Mouse (Mus musculus) hindbrain, embryonic 14.5 days (tissue): ENCODE measurements around the gene Rasgrf1. TPM values are rescaled to one million over a fixed set of nuclear protein-coding genes. Genes with fewer than 3 reads are reported as not detected.
A peak's percentile ranks its signal among the peaks of the same experiment; 100 is the strongest.

ENCODE experiments used
- ATAC-seq: fragments of 200-750 bp; cut with Nextera tagmentation; 2 replicates; pipeline ENCODE4 v1.8.0; 2017; ENCODE audit warnings: moderate number of reproducible peaks, mild to moderate bottlenecking, moderate TSS enrichment, moderate library complexity; ENCODE audit not compliant: low FRiP score
- DNase-seq: peaks from one replicate; pipeline ENCODE4 v3.0.0-alpha.2; 2015; ENCODE audit warnings: low spot score
- H3K27ac ChIP-seq: fragments of 300-500 bp; sonication (generic); 2 replicates; pipeline ENCODE4 v1.5.1; 2014; ENCODE audit warnings: mild to moderate bottlenecking, moderate library complexity
- H3K27me3 ChIP-seq: fragments of 300-500 bp; sonication (generic); 2 replicates; pipeline ENCODE4 v1.6.1; 2014; ENCODE audit warnings: mild to moderate bottlenecking, low read length, mixed read lengths; ENCODE audit not compliant: control insufficient read depth, insufficient read depth
- H3K36me3 ChIP-seq: fragments of 300-500 bp; sonication (generic); replicated peaks from 2 replicates; pipeline ENCODE4 v1.6.1; 2014; ENCODE audit not compliant: control insufficient read depth, insufficient read depth
- H3K4me1 ChIP-seq: fragments of 300-500 bp; sonication (generic); replicated peaks from 2 replicates; pipeline ENCODE4 v1.6.1; 2014; ENCODE audit warnings: antibody characterized with exemption, low read length, mixed read lengths; ENCODE audit not compliant: control insufficient read depth, insufficient read depth
- H3K4me2 ChIP-seq: fragments of 300-500 bp; sonication (generic); replicated peaks from 2 replicates; pipeline ENCODE4 v1.6.1; 2014; ENCODE audit warnings: mild to moderate bottlenecking, moderate library complexity
- H3K4me3 ChIP-seq: fragments of 300-500 bp; sonication (generic); replicated peaks from 2 replicates; pipeline ENCODE4 v1.5.1; 2014; ENCODE audit warnings: mild to moderate bottlenecking, low read length
- H3K9ac ChIP-seq: fragments of 300-500 bp; sonication (generic); 2 replicates; pipeline ENCODE4 v1.6.1; 2014
- H3K9me3 ChIP-seq: fragments of 300-500 bp; sonication (generic); 2 replicates; pipeline ENCODE4 v1.6.1; 2016; ENCODE audit warnings: low read length; ENCODE audit not compliant: control insufficient read depth
- WGBS: fragments of 180-500 bp; shearing (Covaris S2); extraction: QIAGEN DNeasy Blood & Tissue Kit; methylation state at CpG from one replicate; pipeline ENCODE4 v1.1.7; 2014; 5-methylcytosine and 5-hydroxymethylcytosine counted together
- polyA plus RNA-seq: library from polyadenylated mRNA; unstranded; fragments of >200 nt; fragmentation: Nextera tagmentation; extraction: Ambion mirVana; gene quantifications from 2 replicates; pipeline ENCODE4 v1.2.1, GENCODE M21; 2014

Rasgrf1 gene
- polyA plus RNA-seq, 1 experiment from 2014 or later, result 10.1 TPM

DNA sequence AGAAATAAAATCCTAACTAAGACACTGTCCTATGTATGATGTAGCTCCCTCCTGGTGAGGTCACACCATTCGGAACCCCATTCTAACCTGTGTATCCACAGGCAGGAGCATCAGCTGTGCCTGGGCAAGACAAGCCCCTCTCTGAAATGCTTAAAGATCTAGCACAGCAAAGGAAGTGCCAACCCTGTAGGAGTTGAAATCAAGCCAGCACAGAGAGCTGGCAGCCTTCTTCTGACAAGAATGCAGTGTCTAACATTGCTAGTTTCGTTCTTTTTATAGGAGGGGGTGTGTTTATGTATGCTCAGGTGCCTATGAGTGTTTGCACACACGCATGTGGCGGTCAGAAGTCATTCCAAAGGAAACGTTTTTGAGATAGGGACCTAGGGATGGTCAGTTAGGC lies 34.2 kb upstream of the Rasgrf1 start:
- 64% methylated on average over 5 of the region's 5 CpGs for WGBS
- no peaks in the 10 kb centered on the region for H3K4me1 ChIP-seq
- no peak overlapping the region for H3K4me3 ChIP-seq
- H3K9ac ChIP-seq, result no peak overlapping the region
- no peaks in the 10 kb centered on the region for H3K36me3 ChIP-seq
- ATAC-seq (no peak), DNase-seq (no peak)
- peaks cover 60% of the 10 kb centered on the region for H3K27me3 ChIP-seq
- no peak overlapping the region for H3K27ac ChIP-seq
- H3K4me2 ChIP-seq, result no peak overlapping the region
- peaks cover 14% of the 10 kb centered on the region for H3K9me3 ChIP-seq

DNA sequence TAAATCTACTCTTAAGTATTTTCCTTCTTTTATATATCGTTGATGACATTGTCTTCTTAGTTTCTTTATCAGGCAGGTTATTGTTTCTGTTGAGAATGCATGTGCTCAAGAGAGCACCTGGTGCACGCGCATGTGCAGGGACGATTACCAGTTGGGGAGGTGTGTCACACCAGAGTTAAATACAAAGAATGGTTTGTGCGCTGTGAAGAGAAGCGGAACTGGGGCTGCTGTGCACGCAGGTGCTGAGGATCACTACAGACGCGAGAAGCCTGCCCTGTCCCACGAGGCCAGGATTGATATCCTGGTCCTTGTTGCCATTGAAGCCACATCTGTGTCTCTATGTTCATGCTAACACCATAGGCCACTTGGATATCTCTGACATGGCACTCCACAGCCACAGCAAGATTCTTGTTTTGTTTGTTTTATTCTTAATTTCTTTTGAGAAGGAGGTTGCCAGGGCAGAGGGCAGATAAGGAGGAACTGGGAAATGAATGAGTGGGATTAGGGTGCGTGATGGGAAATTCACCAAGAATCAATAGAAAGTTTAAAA lies 31.2 kb upstream of the Rasgrf1 start:
- DNase-seq, result no peak
- H3K4me2 ChIP-seq, result no peak overlapping the region
- no peaks in the 10 kb centered on the region for H3K4me1 ChIP-seq
- no peak overlapping the region for H3K27ac ChIP-seq
- H3K9me3 ChIP-seq, result peaks cover 14% of the 10 kb centered on the region
- ATAC-seq, result no peak
- H3K27me3 ChIP-seq, result peaks cover 43% of the 10 kb centered on the region
- no peak overlapping the region for H3K4me3 ChIP-seq
- 52% methylated on average over 11 of the region's 11 CpGs for WGBS
- H3K9ac ChIP-seq, result no peak overlapping the region
- H3K36me3 ChIP-seq, result no peaks in the 10 kb centered on the region

DNA sequence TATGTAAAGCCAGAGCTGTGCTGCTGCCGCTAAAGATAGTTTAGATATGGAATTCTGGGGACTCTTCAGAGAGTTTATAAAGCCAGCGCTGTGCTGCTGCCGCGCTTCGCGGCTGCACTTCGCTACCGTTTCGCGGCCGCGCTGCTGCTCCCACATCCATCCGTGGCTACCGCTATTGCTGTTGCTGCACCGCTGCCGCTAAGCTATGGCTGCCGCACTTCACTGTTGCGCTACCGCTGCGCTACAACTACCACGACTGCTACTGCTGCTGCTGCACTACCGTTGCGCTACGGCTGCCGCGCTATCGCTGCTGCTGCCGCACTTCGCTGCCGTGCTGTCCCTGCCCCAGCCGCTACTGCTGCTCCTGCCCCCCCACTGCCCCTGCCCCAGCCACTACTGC lies 30.1 kb upstream of the Rasgrf1 start:
- Histone ChIP-seq H3K9me3 (peaks cover 14% of the 10 kb centered on the region), H3K9ac (no peak overlapping the region), H3K4me1 (no peaks in the 10 kb centered on the region), H3K36me3 (no peaks in the 10 kb centered on the region), H3K27ac (no peak overlapping the region), H3K27me3 (peaks cover 40% of the 10 kb centered on the region), H3K4me2 (peak overlapping the region; percentile 15; the same call in 1 of the 2 replicates), H3K4me3 (no peak overlapping the region)
- no peak for DNase-seq
- WGBS, result 50% methylated on average over 31 of the region's 31 CpGs
- peak; percentile 68; the same call in 1 of the 2 replicates for ATAC-seq

DNA sequence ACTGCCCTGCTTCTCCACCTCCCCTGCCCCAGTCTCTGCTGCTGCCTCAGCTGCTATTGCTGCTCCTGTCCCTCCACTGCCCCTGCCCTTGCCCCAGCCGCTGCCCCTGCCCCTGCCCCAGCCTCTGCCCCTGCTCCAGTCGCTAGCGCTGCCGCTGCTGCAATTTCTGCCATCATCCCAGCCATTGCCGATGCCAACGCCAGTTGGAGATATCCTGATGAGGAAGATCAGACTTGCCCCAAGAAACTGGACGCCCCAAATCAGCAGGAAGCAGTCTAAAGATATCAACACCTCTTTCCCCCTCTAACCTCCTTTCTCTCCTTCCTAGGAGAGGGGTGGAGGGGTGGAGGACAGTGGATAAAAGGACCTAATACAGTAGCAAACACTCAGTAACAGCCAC lies 28.2 kb upstream of the Rasgrf1 start:
- Histone ChIP-seq H3K36me3 (no peaks in the 10 kb centered on the region), H3K4me3 (no peak overlapping the region), H3K4me2 (no peak overlapping the region), H3K9ac (no peak overlapping the region), H3K4me1 (no peaks in the 10 kb centered on the region), H3K27me3 (peaks cover 40% of the 10 kb centered on the region), H3K27ac (no peak overlapping the region), H3K9me3 (peaks cover 14% of the 10 kb centered on the region)
- no peak for ATAC-seq
- DNase-seq, result no peak
- 56% methylated on average over 7 of the region's 7 CpGs for WGBS

DNA sequence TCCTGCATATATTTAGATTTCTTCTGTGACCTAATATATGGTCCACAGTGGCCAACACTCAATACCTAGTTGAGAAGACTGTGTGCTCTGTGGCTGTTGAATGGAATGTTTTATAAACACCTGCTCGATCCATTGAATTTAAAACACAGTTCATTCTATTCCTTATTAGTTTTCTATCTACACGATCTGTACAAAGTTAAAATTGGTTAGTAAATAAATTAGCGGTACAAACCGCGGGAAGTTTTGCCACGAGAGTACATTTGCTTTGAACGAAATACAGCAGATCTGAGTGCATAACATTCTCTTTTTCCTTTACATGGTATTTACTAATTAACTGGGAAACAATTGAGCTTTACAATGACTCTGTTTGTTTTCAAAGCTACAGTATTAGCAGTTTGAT lies 27.1 kb upstream of the Rasgrf1 start:
- Histone ChIP-seq H3K9me3 (peaks cover 14% of the 10 kb centered on the region), H3K36me3 (no peaks in the 10 kb centered on the region), H3K4me3 (no peak overlapping the region), H3K27ac (no peak overlapping the region), H3K4me2 (no peak overlapping the region), H3K9ac (no peak overlapping the region), H3K27me3 (peaks cover 37% of the 10 kb centered on the region), H3K4me1 (no peaks in the 10 kb centered on the region)
- DNase-seq (peak; percentile 47), ATAC-seq (no peak)
- WGBS, result 49% methylated on average over 7 of the region's 7 CpGs

GRCm38 (mm10) chr9:89885701-89886218 lies 23.9 kb upstream of the Rasgrf1 start:
- 49% methylated on average over 7 of the region's 7 CpGs for WGBS
- no peaks in the 10 kb centered on the region for H3K4me1 ChIP-seq
- H3K27me3 ChIP-seq, result peaks cover 35% of the 10 kb centered on the region
- ATAC-seq, result no peak
- H3K4me3 ChIP-seq, result no peak overlapping the region
- DNase-seq, result no peak
- H3K27ac ChIP-seq, result no peak overlapping the region
- no peak overlapping the region for H3K4me2 ChIP-seq
- H3K9me3 ChIP-seq, result no peaks in the 10 kb centered on the region
- no peak overlapping the region for H3K9ac ChIP-seq
- H3K36me3 ChIP-seq, result no peaks in the 10 kb centered on the region

GRCm38 (mm10) chr9:89891534-89892293 lies 18.0 kb upstream of the Rasgrf1 start:
- Histone ChIP-seq H3K4me1 (no peaks in the 10 kb centered on the region), H3K27ac (no peak overlapping the region), H3K9me3 (no peaks in the 10 kb centered on the region), H3K9ac (no peak overlapping the region), H3K4me2 (no peak overlapping the region), H3K4me3 (no peak overlapping the region), H3K36me3 (no peaks in the 10 kb centered on the region), H3K27me3 (0 out of 2 replicates have a peak, but pooled peaks cover 4% of the 10 kb centered on the region)
- WGBS, result 72% methylated on average over 10 of the region's 10 CpGs
- ATAC-seq (peak; percentile 59; the same call in 1 of the 2 replicates), DNase-seq (no peak)

GRCm38 (mm10) chr9:89892540-89893188 lies 17.0 kb upstream of the Rasgrf1 start:
- ATAC-seq (no peak), DNase-seq (no peak)
- no peak overlapping the region for H3K27ac ChIP-seq
- H3K9me3 ChIP-seq, result no peaks in the 10 kb centered on the region
- H3K36me3 ChIP-seq, result no peaks in the 10 kb centered on the region
- no peak overlapping the region for H3K4me2 ChIP-seq
- H3K4me1 ChIP-seq, result no peaks in the 10 kb centered on the region
- no peaks in the 10 kb centered on the region for H3K27me3 ChIP-seq
- WGBS, result 91% methylated on average over 5 of the region's 5 CpGs
- no peak overlapping the region for H3K4me3 ChIP-seq
- no peak overlapping the region for H3K9ac ChIP-seq

- Histone ChIP-seq H3K4me2 (no peak overlapping the region), H3K27ac (no peak overlapping the region), H3K9ac (no peak overlapping the region), H3K9me3 (no peaks in the 10 kb centered on the region), H3K4me1 (no peaks in the 10 kb centered on the region), H3K27me3 (peaks cover 6% of the 10 kb centered on the region; the same call in 1 of the 2 replicates), H3K4me3 (no peak overlapping the region), H3K36me3 (no peaks in the 10 kb centered on the region)
- DNase-seq, result peak; percentile 25
- ATAC-seq, result no peak
- WGBS, result 29% methylated on average over 14 of the region's 14 CpGs
These were observed 9.4 kb upstream of the Rasgrf1 start for GRCm38 (mm10) chr9:89900111-89900824.
